Comparison of ENCODE assay signal across 8 mouse cellular contexts in the genomic region with DNA sequence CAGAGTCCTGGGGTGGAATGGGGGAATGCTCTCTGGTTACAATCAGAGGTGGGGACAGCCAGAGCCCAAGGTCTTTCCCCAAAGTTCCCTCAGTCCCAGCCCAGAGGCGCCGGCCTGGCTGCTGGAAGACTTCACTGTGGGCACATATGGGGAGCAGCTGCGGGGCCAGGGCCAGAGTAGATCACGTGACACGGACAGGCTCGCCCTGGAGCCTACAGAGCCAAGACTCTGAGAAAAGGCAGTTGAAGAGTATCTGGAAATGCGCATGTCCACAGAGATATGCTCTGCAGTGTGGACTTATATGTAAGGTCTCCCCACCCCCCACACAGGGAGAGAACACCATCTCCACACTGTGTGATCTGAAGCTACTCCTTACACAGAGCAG. TPM values are rescaled to one million over a fixed set of nuclear protein-coding genes. Genes with fewer than 3 reads are reported as not detected.
A peak's percentile ranks its signal among the peaks of the same experiment; 100 is the strongest.
DNase-seq lines count a peak whose midpoint lies in the region; ATAC-seq and TF ChIP-seq lines count a peak whose summit lies in the region.

No protein-coding gene starts in this region.

- peak; percentile 61 for DNase-seq in gastrocnemius, postnatal 10 days
- peak; percentile 41 for DNase-seq in liver, postnatal 0 days
- peak; percentile 51 for DNase-seq in skeletal muscle tissue, adult 2 months (ENCODE audit: low read depth, low spot score)
- DNase-seq in B cell, adult 2 months: no peak
- DNase-seq in frontal cortex, postnatal 36 days (ENCODE audit: low spot score in 2 of 2): no peak

- no peak for TF ChIP-seq EP300 in liver, postnatal 0 days (IDR thresholded peaks at IDR 0.05; ENCODE audit: low read depth)

- WGBS in forebrain, embryonic 12.5 days: 63% methylated on average over 7 of the region's 7 CpGs
- 64% methylated on average over 7 of the region's 7 CpGs for WGBS in forebrain, embryonic 16.5 days
- 22% methylated on average over 7 of the region's 7 CpGs for WGBS in intestine, embryonic 15.5 days
- 19% methylated on average over 7 of the region's 7 CpGs for WGBS in liver, postnatal 0 days (ENCODE audit: insufficient replicate concordance)

- TF ChIP-seq CTCF in liver, postnatal 0 days (IDR thresholded peaks at IDR 0.05; ENCODE audit: low read depth): no peak

- no peak overlapping the region for H3K9ac ChIP-seq in forebrain, embryonic 12.5 days
- H3K9ac ChIP-seq in forebrain, embryonic 16.5 days (replicated peaks; ENCODE audit: low read depth, low read length): no peak overlapping the region
- peak overlapping the region; percentile 1; the same call in 1 of the 2 replicates for H3K9ac ChIP-seq in intestine, embryonic 15.5 days
- no peak overlapping the region for H3K9ac ChIP-seq in liver, postnatal 0 days (replicated peaks)

- H3K27me3 ChIP-seq in forebrain, embryonic 12.5 days: peaks cover 7% of the 10 kb centered on the region
- no peaks in the 10 kb centered on the region for H3K27me3 ChIP-seq in forebrain, embryonic 16.5 days (replicated peaks; ENCODE audit: control insufficient read depth, insufficient read depth, low read length)
- H3K27me3 ChIP-seq in intestine, embryonic 15.5 days (replicated peaks): no peaks in the 10 kb centered on the region
- H3K27me3 ChIP-seq in liver, postnatal 0 days (ENCODE audit: insufficient read depth, low read length): no peaks in the 10 kb centered on the region

- H3K27ac ChIP-seq in forebrain, embryonic 12.5 days: peak overlapping the region; percentile 15; the same call in 1 of the 2 replicates
- H3K27ac ChIP-seq in forebrain, embryonic 16.5 days (ENCODE audit: low read length): no peak overlapping the region
- peak overlapping the region; percentile 77 for H3K27ac ChIP-seq in intestine, embryonic 15.5 days
- H3K27ac ChIP-seq in liver, postnatal 0 days (ENCODE audit: low read depth): peak overlapping the region; percentile 44

- no peaks in the 10 kb centered on the region for H3K36me3 ChIP-seq in forebrain, embryonic 12.5 days (replicated peaks)
- no peaks in the 10 kb centered on the region for H3K36me3 ChIP-seq in forebrain, embryonic 16.5 days (ENCODE audit: control insufficient read depth, insufficient read depth)
- H3K36me3 ChIP-seq in intestine, embryonic 15.5 days: no peaks in the 10 kb centered on the region
- no peaks in the 10 kb centered on the region for H3K36me3 ChIP-seq in liver, postnatal 0 days (replicated peaks; ENCODE audit: insufficient read depth, low read length)

- no peak overlapping the region for H3K4me3 ChIP-seq in forebrain, embryonic 12.5 days (replicated peaks)
- H3K4me3 ChIP-seq in forebrain, embryonic 16.5 days (replicated peaks; ENCODE audit: low read length): no peak overlapping the region
- no peak overlapping the region for H3K4me3 ChIP-seq in intestine, embryonic 15.5 days (replicated peaks)
- no peak overlapping the region for H3K4me3 ChIP-seq in liver, postnatal 0 days (ENCODE audit: low read depth, low read length)

- H3K4me2 ChIP-seq in forebrain, embryonic 12.5 days: no peak overlapping the region
- no peak overlapping the region for H3K4me2 ChIP-seq in forebrain, embryonic 16.5 days (ENCODE audit: low read length)
- peak overlapping the region; percentile 32; the same call in 1 of the 2 replicates for H3K4me2 ChIP-seq in intestine, embryonic 15.5 days (replicated peaks)
- no peak overlapping the region for H3K4me2 ChIP-seq in liver, postnatal 0 days (ENCODE audit: low read depth, low read length)

- no peaks in the 10 kb centered on the region for H3K9me3 ChIP-seq in forebrain, embryonic 12.5 days
- H3K9me3 ChIP-seq in forebrain, embryonic 16.5 days (ENCODE audit: control insufficient read depth, low read length): no peaks in the 10 kb centered on the region
- no peaks in the 10 kb centered on the region for H3K9me3 ChIP-seq in intestine, embryonic 15.5 days
- H3K9me3 ChIP-seq in liver, postnatal 0 days (ENCODE audit: low read length): no peaks in the 10 kb centered on the region

- ATAC-seq in forebrain, embryonic 12.5 days (ENCODE audit: low FRiP score): no peak
- no peak; the same call in 1 of the 2 replicates for ATAC-seq in forebrain, embryonic 16.5 days
- ATAC-seq in intestine, embryonic 15.5 days: peak; percentile 72
- peak; percentile 40 for ATAC-seq in liver, postnatal 0 days

- peaks cover 30% of the 10 kb centered on the region for H3K4me1 ChIP-seq in forebrain, embryonic 12.5 days
- peaks cover 4% of the 10 kb centered on the region for H3K4me1 ChIP-seq in forebrain, embryonic 16.5 days (replicated peaks; ENCODE audit: control insufficient read depth, insufficient read depth, low read length)
- peaks cover 65% of the 10 kb centered on the region for H3K4me1 ChIP-seq in intestine, embryonic 15.5 days (replicated peaks)
- peaks cover 34% of the 10 kb centered on the region for H3K4me1 ChIP-seq in liver, postnatal 0 days (ENCODE audit: insufficient read depth)

RNA-seq across cellular contexts. Expression of a gene that starts 6.4 kb away (rescaled TPM):
- 37.9 and 48.5 TPM in 2 replicates for polyA plus RNA-seq in forebrain, embryonic 12.5 days (2016; fragmentation: Nextera tagmentation; extraction: Ambion mirVana)
- polyA plus RNA-seq in forebrain, embryonic 16.5 days (2015; fragmentation: Nextera tagmentation; extraction: Ambion mirVana): 22.3 and 26.0 TPM in 2 replicates
- total RNA-seq in gastrocnemius, postnatal 10 days (2021): 10 to 100 TPM; 17.6 to 21.1 TPM
- polyA plus RNA-seq in intestine, embryonic 15.5 days (2015; fragmentation: Nextera tagmentation; extraction: Ambion mirVana): 102 and 116 TPM in 2 replicates
- 39.7 and 40.4 TPM in 2 replicates for polyA plus RNA-seq in liver, postnatal 0 days (2015; fragmentation: Nextera tagmentation; extraction: Ambion mirVana)

RNA-seq across cellular contexts. Expression of a gene that starts 24.3 kb away (rescaled TPM):
- 3.1 and 3.6 TPM in 2 replicates for polyA plus RNA-seq in forebrain, embryonic 12.5 days (2016; fragmentation: Nextera tagmentation; extraction: Ambion mirVana)
- polyA plus RNA-seq in forebrain, embryonic 16.5 days (2015; fragmentation: Nextera tagmentation; extraction: Ambion mirVana): 4.7 and 6.0 TPM in 2 replicates
- 1 to 10 TPM; 5.6 to 6.9 TPM for total RNA-seq in gastrocnemius, postnatal 10 days (2021)
- polyA plus RNA-seq in intestine, embryonic 15.5 days (2015; fragmentation: Nextera tagmentation; extraction: Ambion mirVana): 12.2 and 14.2 TPM in 2 replicates
- polyA plus RNA-seq in liver, postnatal 0 days (2015; fragmentation: Nextera tagmentation; extraction: Ambion mirVana): 0.56 and 1.0 TPM in 2 replicates

RNA-seq across cellular contexts. Expression of a gene that starts 42.8 kb away (rescaled TPM):
- polyA plus RNA-seq in forebrain, embryonic 12.5 days (2016; fragmentation: Nextera tagmentation; extraction: Ambion mirVana): 39.5 and 41.2 TPM in 2 replicates
- 29.3 and 32.8 TPM in 2 replicates for polyA plus RNA-seq in forebrain, embryonic 16.5 days (2015; fragmentation: Nextera tagmentation; extraction: Ambion mirVana)
- total RNA-seq in gastrocnemius, postnatal 10 days (2021): 10 to 100 TPM; 12.5 to 19.3 TPM
- polyA plus RNA-seq in intestine, embryonic 15.5 days (2015; fragmentation: Nextera tagmentation; extraction: Ambion mirVana): 26.3 and 26.8 TPM in 2 replicates
- 12.8 TPM in 2 replicates for polyA plus RNA-seq in liver, postnatal 0 days (2015; fragmentation: Nextera tagmentation; extraction: Ambion mirVana)

Comparison
In these comparisons a context has a peak if more than half of its experiments do, and no peak if none do; other contexts are left out.
1. ATAC-seq: peak in intestine, embryonic 15.5 days (single experiment) and liver, postnatal 0 days (single experiment); none in forebrain, embryonic 12.5 days (single experiment) and forebrain, embryonic 16.5 days (single experiment).
2. DNase-seq: peak in gastrocnemius, postnatal 10 days (single experiment), liver, postnatal 0 days (single experiment) and skeletal muscle tissue, adult 2 months (single experiment); none in B cell, adult 2 months (0 of 2) and frontal cortex, postnatal 36 days (0 of 2).